Mouse (Mus musculus): ENCODE measurements around the gene Tcf7l1.

DNA sequence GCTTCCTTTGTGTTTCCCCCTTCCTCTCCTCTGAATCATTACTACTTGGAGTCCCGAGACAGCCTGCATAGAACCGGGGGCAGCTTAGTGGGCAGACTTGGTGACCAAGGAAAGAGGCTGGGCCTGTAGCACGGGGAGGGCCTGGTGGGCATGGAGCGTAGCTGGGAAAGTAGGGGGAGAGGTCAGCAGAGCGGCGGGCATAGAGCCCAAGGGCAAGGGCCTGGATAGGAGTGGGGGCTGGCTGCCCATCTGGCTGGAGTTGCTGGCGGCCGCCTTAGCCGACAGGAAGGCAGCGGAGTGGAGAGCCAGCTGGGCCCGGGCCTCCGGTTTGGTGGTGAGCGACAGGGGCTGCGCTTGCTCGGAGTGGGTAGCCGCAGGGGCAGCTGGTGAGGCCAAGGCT lies 161.8 kb downstream of the Tcf7l1 start:
- TF ChIP-seq EP300 (IDR thresholded peaks at IDR 0.05) (no peak), CTCF (IDR thresholded peaks at IDR 0.05) (no peak)
